ENCODE assay signal across 27 mouse cellular contexts in genomic region chrX:51938076-51938475, GRCm38 (mm10). TPM values are rescaled to one million over a fixed set of nuclear protein-coding genes. Genes with fewer than 3 reads are reported as not detected.
"Had no signal": no experiment of that assay in that cellular context is flagged by ENCODE, and none has a peak within 500 bp of the region (broad histone marks: within the 10 kb centered on the region; RNA-seq: fewer than 3 reads in every experiment).

No protein-coding gene starts in this region.

- H3K9ac ChIP-seq: liver, postnatal 0 days; lung, embryonic 15.5 days; midbrain, embryonic 13.5 days; midbrain, embryonic 15.5 days; neural tube, embryonic 13.5 days; neural tube, embryonic 15.5 days; stomach, embryonic 15.5 days had no signal

- H3K4me3 ChIP-seq: lung, embryonic 15.5 days; megakaryocyte, embryonic 14.5 days; midbrain, embryonic 13.5 days; midbrain, embryonic 15.5 days; myocyte; neural tube, embryonic 13.5 days; neural tube, embryonic 15.5 days; stomach, embryonic 15.5 days had no signal

- H3K27me3 ChIP-seq: lung, embryonic 15.5 days; megakaryocyte, embryonic 14.5 days; midbrain, embryonic 13.5 days; midbrain, embryonic 15.5 days; neural tube, embryonic 13.5 days; neural tube, embryonic 15.5 days; stomach, embryonic 15.5 days had no signal

- H3K4me1 ChIP-seq: lung, embryonic 15.5 days; megakaryocyte, embryonic 14.5 days; midbrain, embryonic 13.5 days; midbrain, embryonic 15.5 days; neural tube, embryonic 13.5 days; neural tube, embryonic 15.5 days; stomach, embryonic 15.5 days had no signal

- H3K27ac ChIP-seq: lung, embryonic 15.5 days; macrophage; midbrain, embryonic 13.5 days; midbrain, embryonic 15.5 days; neural tube, embryonic 13.5 days; neural tube, embryonic 15.5 days; stomach, embryonic 15.5 days; stomach, postnatal 0 days had no signal

- ATAC-seq: liver, postnatal 0 days; lung, postnatal 0 days; midbrain, embryonic 13.5 days; midbrain, embryonic 15.5 days had no signal

- H3K9me3 ChIP-seq: lung, embryonic 15.5 days; megakaryocyte, embryonic 14.5 days; midbrain, embryonic 13.5 days; midbrain, embryonic 15.5 days; neural tube, embryonic 13.5 days; neural tube, embryonic 15.5 days; stomach, embryonic 15.5 days had no signal

- H3K4me2 ChIP-seq: lung, embryonic 15.5 days; midbrain, embryonic 11.5 days; midbrain, embryonic 13.5 days; midbrain, embryonic 15.5 days; neural tube, embryonic 13.5 days; neural tube, embryonic 15.5 days; stomach, embryonic 15.5 days had no signal

- DNase-seq: liver, postnatal 0 days; lung, adult 2 months; lung, postnatal 14 days; lung, postnatal 36 days; retina, postnatal 1 day; right cerebral cortex, adult 18-20 months; right cerebral cortex, postnatal 25 days; right cerebral cortex, postnatal 4 days; thymus, adult 2 months; thymus, postnatal 25 days; thymus, postnatal 4 days had no signal

- H3K36me3 ChIP-seq: lung, embryonic 15.5 days; midbrain, embryonic 13.5 days; midbrain, embryonic 15.5 days; neural tube, embryonic 13.5 days; neural tube, embryonic 15.5 days; stomach, embryonic 15.5 days had no signal

RNA-seq across cellular contexts. Expression of gene 1700080O16Rik, which starts 34.5 kb away (rescaled TPM):
- polyA plus RNA-seq: liver, postnatal 0 days; lung, adult 2 months; lung, embryonic 15.5 days; macrophage; midbrain, embryonic 11.5 days; midbrain, embryonic 13.5 days; midbrain, embryonic 15.5 days; neural tube, embryonic 11.5 days; neural tube, embryonic 13.5 days; neural tube, embryonic 15.5 days; small intestine, adult 2 months; spleen, adult 2 months; stomach, embryonic 15.5 days; stomach, postnatal 0 days; urinary bladder, adult 2 months had no signal
